Mouse (Mus musculus) retina, embryonic 14.5 days (tissue): ENCODE measurements around the gene Hpcal1.
"Not testable (repeated sequence)": the region's sequence is repeated elsewhere in the genome, so short reads cannot be mapped to it uniquely, and the experiment has no call there.

ENCODE experiments used
- DNase-seq: peaks from one replicate; pipeline ENCODE4 v3.0.0-alpha.2; 2015; ENCODE audit warnings: low spot score

Hpcal1 gene

GRCm38 (mm10) chr12:17779093-17779492 is 88.4 kb downstream of the Hpcal1 start:
- peak; percentile 41 for DNase-seq

GRCm38 (mm10) chr12:17789486-17789885 is 98.8 kb downstream of the Hpcal1 start:
- no peak for DNase-seq

DNA sequence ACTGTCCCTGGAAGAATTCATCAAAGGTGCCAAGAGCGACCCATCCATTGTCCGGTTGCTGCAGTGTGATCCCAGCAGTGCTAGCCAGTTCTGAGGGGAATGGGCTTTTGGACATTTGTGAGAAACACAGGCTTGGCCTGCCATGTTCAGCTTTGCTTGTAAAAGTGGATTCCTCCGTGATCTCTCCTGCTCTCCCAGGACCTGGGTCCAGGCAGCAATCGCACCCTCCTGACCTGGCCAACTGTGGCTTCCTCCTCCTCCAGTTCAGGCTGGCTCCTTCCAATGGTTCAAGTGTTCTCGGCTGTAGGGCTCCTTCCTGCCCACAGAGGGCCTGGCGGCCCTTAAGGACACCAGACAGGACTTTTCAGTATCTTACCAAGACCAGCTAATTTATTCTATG is 100.5 kb downstream of the Hpcal1 start:
- no peak for DNase-seq

- DNase-seq: no peak
Measured at GRCm38 (mm10) chr12:17792756-17793155, 102.1 kb downstream of the Hpcal1 start.

GRCm38 (mm10) chr12:17795660-17796278 is 105.1 kb downstream of the Hpcal1 start:
- DNase-seq: peak; percentile 87

DNA sequence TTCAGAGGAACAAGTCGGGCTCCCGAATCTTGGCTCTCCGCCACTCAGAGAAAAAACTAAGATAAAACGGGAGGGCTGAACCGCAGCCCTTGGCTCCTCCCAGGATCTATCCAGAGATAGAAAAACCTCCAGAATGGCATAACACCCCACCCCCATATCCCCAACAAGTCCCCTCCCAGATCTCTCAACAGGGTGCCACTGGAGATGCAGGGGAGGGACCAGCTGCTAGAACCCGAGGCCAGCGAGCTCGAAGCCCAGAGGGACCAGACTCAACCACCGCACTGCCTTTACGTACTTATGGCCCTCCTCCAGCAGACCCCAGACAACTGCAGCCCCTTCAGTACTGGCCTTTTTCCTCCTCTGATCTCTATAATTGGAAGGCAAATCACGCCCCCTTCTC is 107.6 kb downstream of the Hpcal1 start:
- DNase-seq: not testable (repeated sequence)

DNA sequence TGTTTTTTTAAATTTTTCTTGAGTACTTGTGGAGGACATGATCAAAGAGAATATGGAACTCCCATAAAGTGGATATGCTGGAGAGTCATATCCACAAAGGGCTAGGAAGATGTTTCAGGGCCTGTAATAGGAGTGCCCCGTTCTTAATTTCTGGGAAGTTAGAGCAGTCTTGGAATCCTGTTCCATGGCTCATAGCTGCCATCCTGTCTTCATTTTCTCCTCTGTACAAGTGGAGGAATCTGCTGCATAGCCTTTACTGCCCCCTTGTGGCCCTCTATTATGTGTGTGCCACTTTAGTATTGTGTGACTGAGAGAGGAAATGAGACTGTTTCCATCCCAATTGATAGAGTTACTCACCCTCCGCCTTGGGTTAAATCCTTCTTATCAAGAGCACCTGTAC is 117.9 kb downstream of the Hpcal1 start:
- peak; percentile 92 for DNase-seq

DNA sequence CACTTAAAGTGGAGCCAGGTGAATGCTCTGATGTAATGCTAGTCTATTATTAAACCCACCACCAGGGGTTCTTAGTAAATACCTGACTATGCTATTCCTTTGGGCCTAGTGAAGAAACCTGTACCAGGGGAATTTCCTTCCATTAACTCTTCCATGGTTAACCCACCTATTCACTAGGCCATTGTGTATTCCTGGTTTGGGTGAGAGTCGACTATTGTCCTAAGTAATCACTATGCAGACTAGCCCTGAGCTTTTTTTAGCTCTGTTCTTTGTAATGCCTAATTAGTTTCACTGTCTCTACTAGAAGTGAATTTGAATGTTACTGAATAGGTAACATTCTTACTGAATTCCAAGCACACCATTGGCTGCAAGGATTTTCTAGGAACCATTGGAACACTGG is 144.6 kb downstream of the Hpcal1 start:
- DNase-seq: not testable (repeated sequence)
